Mouse (Mus musculus): ENCODE measurements around the gene Rpl7l1.
"Not testable (repeated sequence)": the region's sequence is repeated elsewhere in the genome, so short reads cannot be mapped to it uniquely, and the experiment has no call there.

The Rpl7l1 gene

GRCm38 (mm10) chr17:46782341-46783221 is at the start of gene Rpl7l1:
TSS of gene Rpl7l1 (minus strand) at chr17:46782672.
- DNase-seq (ENCODE audit: low read depth, low spot score), result peak; percentile 94

DNA sequence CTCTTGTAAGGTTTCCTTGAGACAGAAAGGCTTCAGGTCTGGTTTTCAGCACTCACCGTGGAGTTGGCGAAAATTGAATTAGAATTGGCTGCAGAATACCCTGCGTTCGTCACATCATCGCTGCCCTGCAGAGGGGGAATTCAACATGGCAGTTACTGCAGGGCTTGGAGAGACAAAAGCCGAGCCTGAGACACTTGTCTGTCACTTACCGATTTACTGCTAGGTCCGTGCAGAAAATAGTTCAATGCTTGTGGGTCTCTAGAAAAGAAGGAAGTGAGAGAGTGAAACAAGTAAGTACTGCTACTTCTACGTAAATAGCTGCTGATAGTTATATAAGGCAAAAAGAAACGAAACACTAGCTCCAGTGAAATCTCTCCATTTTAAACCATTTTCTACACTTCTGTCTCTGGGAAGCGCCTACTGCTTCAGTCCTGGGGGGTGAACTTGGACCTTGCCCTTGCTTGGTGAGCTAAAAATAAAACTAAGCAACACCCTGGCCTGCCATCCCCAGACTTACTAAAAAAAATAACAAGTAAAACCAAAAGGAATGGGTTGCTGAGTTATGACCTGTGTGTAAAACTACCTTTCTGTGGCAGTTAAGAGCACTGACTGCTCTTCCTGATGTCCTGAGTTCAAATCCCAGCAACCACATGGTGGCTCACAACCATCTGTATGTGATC is 47.5 kb upstream of the Rpl7l1 start:
- DNase-seq (ENCODE audit: low read depth, low spot score), result no peak

DNA sequence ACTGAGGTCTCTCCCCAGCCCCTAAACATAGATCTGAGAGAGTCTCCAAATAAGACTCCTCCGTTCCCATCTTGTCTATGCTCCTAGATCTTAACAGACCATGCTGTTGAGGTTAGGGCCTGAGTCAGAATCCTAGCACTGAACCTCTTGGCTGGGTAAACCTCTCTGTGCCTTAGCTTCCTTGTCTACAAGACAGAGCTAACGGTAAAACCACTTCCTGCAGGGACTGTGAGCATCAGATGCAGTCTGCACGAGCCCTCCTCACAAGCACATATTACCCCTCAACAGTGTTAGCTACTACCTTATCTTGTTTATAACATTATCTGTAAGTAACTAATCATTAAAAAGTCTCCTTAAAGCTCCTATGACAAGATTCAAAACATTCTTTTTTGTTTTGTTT is 46.5 kb upstream of the Rpl7l1 start:
- peak; percentile 63 for DNase-seq (ENCODE audit: low read depth, low spot score)

DNA sequence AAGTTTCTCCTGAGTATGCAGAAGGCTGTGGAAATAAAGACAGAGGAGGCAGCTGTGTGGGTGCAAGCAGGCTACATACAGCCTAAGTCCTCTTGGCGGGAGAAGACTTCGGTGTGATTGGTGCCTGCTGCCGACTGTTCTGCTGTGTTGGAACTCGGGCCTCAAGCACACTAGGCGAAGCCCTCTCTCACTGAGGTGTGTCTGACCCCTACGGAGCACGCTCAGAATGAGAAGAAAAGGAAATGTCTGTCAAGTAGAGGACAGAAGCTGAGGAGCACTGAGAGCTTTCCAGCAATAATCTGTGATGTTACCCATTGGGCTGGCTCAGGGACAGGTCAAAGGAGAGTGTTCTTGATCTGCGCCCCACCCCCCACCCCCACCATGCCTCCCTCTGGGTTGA is 40.6 kb upstream of the Rpl7l1 start:
- no peak for DNase-seq (ENCODE audit: low read depth, low spot score)

GRCm38 (mm10) chr17:46820628-46821027 is 38.2 kb upstream of the Rpl7l1 start:
- no peak for DNase-seq (ENCODE audit: low read depth, low spot score)

- DNase-seq (ENCODE audit: low read depth, low spot score), result no peak
Measured at GRCm38 (mm10) chr17:46817734-46818158, 35.3 kb upstream of the Rpl7l1 start.

- DNase-seq (ENCODE audit: low read depth, low spot score), result no peak
Measured at GRCm38 (mm10) chr17:46816306-46816705, 33.8 kb upstream of the Rpl7l1 start.

DNA sequence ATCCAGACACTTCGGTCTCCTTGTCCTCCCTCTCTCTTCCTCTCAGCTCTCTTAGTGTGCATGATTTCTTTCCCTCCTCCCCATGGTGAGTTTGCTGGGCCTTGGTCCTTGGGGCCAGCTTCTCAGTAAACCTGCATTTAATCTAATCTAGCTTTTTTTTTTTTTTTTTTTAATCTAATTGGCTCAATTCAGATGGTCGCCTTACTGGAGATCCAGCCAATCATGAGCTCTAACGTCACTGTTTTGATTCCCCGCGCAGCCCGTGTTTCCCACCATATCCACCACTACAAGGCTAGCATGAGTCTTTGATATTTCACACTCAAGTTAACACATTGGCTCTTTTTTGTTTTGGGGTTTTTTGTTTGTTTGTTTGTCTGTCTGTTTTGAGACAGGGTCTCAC is 32.0 kb upstream of the Rpl7l1 start:
- DNase-seq (ENCODE audit: low read depth, low spot score), result no peak

DNA sequence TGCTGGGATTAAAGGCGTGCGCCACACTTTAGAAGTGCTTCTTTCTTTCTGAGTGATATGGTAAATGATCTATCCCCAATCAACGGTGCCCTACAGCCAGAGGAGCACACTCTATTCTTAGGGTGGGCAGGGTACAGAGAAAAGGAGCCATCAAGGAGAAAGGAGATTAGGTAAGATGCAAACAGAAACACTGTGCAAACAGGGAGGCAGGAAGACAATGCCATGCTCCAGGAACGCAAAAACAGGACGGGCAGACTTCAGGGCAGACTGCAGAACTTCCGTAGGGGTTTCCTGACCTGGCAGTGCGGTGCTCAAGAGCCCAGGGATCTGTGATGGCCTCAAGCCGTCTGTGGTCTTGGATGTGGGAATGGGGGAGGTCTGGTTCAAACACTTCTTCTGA is 31.2 kb upstream of the Rpl7l1 start:
- DNase-seq (ENCODE audit: low read depth, low spot score), result no peak

DNA sequence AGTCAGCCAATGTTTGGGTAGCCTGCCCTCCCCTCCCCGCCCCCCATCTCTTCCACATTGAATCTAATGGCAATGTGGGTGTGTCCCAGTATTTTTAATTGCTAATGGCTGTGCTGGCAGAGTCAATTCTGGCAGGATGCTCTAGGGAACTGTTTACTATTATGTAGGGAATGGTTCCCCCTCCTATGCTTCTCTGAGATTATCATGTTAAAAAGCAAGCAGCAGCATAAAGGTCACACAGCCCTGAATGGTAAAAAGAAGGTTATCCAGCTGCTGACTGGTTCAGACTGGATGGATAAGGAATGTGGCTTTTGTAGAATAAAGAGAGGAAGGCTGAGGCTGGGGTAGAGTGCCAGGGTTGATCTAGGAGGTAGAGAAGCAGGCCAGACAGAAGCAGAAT is 30.0 kb upstream of the Rpl7l1 start:
- no peak for DNase-seq (ENCODE audit: low read depth, low spot score)

GRCm38 (mm10) chr17:46810672-46811071 is 28.2 kb upstream of the Rpl7l1 start:
- DNase-seq (ENCODE audit: low read depth, low spot score), result no peak

DNA sequence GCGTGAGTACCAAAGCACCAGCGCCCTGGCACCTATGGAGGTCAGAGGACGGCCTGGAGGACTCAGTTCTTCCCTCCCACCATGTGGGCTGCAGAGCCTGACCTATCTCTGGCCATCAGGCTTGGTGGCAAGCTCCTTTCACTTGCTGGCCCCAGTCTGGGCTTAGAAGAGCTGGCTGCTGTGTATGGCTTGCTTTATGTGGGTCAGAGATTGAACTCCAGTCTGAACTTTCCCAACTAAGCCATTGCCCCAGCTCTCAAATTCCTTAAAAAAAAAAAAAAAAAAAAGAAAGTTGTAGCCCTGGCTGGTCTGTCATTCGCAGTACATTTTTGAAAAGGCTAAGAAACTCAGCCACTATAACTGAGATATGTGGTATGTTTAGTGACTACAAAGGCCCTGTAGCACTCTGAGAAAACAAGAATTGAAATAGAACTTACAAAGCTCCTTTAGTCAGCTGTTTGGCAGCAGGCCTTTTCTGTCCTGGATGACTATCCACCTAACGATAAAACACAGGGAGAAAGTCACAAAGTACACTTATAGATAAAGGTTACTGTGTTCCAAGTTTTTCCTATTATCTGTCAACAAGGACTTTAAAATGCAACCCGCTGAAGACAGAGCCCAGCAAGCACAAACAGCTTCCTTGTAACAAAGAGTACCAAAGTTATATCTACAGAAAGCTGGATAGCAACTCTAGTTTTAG is 26.8 kb upstream of the Rpl7l1 start:
- DNase-seq (ENCODE audit: low read depth, low spot score), result no peak

- DNase-seq (ENCODE audit: low read depth, low spot score), result no peak
Measured at GRCm38 (mm10) chr17:46808376-46808775, 25.9 kb upstream of the Rpl7l1 start.

GRCm38 (mm10) chr17:46801761-46802160 is 19.3 kb upstream of the Rpl7l1 start:
- no peak for DNase-seq (ENCODE audit: low read depth, low spot score)

DNA sequence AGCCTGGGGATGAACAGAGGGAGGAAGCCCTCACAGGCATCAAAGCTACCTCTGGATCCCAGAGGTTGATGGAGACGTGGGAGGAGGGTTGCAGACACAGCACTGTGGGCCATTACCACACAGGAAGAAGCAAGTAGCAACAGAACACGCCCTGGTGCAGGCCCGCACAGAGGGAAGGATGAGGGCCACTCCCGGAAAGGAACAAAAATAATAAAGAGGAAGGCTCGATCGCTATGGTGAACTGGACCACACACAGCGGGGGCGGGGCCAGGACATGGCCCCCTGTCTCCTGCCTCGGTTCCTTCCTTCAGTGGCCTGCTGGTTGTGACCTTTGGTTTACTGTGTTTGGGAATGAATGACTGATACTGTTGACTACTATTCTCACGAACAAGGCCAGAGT is 17.2 kb upstream of the Rpl7l1 start:
- DNase-seq (ENCODE audit: low read depth, low spot score), result no peak

DNA sequence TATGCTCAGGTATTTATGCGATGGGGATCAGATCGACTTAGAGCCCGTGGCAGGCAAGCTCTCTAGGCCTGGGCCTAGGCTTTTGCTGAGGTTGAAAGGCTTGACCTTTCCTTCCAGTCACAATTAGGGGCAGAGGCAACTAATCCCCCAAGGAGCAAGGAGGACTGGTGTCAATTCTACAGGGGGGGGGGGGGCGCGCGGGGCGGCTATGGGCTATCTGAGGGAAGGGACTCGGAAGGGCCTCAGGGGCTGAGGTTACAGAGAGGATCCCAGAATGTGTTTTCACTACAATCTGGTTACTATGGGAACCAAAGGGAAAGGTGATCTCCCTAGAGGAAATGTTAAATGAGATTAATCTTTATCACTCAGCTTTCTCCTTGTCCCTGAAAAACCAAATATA is 14.9 kb upstream of the Rpl7l1 start:
- no peak for DNase-seq (ENCODE audit: low read depth, low spot score)

DNA sequence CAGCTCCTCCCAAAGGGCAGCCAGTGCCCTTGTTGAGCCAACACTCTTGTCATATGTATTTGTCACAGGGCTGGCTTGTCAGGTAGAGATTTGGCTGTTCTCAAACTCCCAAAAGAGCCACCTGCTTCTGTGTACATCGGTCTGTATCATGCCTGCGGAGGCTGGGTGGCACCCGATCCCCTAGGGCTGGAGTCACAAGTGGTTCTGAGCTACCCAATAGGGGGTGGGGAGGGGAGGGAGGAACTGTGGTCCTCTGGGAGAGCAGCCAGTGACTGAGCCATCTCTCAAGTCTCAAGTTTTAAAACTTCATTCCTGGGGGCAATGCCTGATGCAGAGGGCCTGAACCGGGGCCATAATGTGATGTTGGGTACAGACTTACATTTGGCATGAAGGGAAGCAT is 14.3 kb upstream of the Rpl7l1 start:
- no peak for DNase-seq (ENCODE audit: low read depth, low spot score)

- DNase-seq (ENCODE audit: low read depth, low spot score), result no peak
Measured at GRCm38 (mm10) chr17:46792963-46793362, 10.5 kb upstream of the Rpl7l1 start.

DNA sequence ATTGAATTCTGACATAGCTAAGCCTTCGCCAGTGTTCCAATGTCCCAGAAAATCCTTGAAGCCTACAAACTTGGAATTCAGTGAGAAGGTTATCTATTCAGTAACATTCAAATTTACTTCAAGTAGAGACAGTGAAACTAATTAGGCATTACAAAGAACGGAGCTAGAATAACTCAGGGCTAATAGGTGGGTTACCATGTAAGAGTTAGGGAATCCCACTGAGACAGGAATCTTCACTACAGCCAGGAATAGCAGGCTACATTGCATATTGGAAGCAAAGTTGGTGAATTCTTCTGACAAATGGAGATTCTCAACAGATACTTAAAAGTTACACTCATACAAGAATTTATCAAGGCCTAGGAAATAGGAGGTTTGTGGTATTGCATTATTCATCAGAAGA is 5.5 kb upstream of the Rpl7l1 start:
- not testable (repeated sequence) for DNase-seq (ENCODE audit: low read depth, low spot score)

DNA sequence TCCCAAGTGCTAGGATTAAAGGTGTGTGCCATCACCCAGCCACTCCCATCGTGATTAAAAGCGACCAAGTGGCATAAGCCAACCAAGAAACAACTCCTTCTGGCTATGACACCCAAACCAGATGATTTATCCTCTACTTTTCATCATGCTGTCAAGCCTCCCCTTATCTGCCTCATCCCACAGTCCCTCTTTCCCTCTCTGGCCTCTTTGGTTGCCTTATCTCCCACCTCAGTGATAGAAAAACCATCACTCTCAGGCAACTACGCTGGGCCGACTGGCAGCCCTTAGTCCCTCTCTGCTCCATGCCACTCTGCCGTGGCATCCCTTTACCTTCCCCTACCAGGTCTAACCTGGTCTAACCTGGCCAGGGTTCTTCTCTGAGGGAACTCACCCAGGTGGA is 4.5 kb upstream of the Rpl7l1 start:
- DNase-seq (ENCODE audit: low read depth, low spot score), result no peak

DNA sequence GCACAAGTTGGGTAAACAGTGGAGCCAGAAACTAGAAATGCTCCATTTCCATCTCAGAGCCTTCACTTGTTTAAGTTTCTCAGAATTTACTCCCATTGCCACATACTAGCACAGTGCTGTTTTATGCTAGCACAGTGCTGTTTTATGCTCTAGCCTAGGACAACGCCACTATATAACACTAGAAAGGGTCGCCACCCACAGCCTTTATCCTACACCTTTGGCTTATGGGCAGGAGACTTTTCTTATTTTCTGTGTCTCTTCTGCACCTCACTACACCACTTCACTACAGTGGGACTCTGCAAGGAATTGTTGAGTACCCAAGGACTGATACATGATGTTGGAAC is 722 bp upstream of the Rpl7l1 start:
- no peak for DNase-seq (ENCODE audit: low read depth, low spot score)

DNA sequence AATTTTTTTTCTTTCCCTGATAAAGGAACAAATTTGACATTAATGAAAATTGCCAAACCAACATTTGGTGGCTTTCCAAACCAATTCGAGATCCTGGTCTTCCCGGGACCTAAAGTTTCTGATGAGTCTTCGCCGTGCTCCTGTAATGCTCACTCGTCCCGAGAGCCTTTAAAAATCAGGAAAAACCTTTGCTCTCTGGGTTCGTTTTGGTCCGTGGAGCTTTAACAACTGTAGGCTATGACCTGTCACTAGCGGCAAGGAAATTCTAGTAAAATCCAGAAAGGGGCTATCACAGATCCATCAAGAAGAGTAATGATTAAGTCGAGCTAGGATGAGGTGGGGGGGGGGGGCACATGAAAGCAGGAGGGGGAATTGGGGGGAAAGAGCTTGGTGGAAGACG is 596 bp downstream of the Rpl7l1 start:
- DNase-seq (ENCODE audit: low read depth, low spot score), result no peak

DNA sequence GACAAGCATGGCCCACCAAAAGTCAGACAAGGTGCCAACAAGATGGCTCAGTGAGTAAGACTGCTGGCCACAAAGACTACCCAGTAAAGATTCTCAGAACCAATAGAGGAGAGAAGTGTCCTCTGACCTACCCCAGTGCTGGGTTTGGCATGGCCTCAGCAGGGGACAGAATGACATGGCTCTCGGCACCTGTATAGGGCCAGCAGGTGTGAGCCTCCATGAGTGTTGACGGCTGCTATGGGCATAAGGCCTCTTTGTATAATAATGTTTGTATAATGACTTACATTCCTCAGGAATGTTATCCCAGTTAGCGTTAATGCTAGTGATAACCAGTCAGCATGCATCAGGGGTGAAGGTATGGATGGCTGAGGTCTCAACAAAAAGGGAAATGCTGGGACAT is 6.4 kb downstream of the Rpl7l1 start:
- DNase-seq (ENCODE audit: low read depth, low spot score), result no peak

Data from CD4-positive helper T cell, adult 2 months (primary cell).